Mouse (Mus musculus) CH12.LX (cell line): Measurements from ENCODE around the gene Prelp. TPM values are rescaled to one million over a fixed set of nuclear protein-coding genes. Genes with fewer than 3 reads are reported as not detected.

Source experiments
- DNase-seq: peaks from one replicate; pipeline ENCODE4 v3.0.0-alpha.2; 2013; ENCODE audit errors: extremely low read depth
- H3K27ac ChIP-seq: 2 replicates; pipeline ENCODE4 v1.5.1; 2012; ENCODE audit warnings: low read depth, mild to moderate bottlenecking, control low read depth, moderate library complexity; ENCODE audit not compliant: insufficient read depth
- H3K27me3 ChIP-seq: replicated peaks from 2 replicates; pipeline ENCODE3; 2012; ENCODE audit warnings: inconsistent platforms
- H3K36me3 ChIP-seq, 2 experiments: replicated peaks in 1 of 2; 2 replicates each; pipeline versions ENCODE3 to v1.6.1; 2012; ENCODE audit warnings: inconsistent platforms in 1 of 2, low read length in 1 of 2, mild to moderate bottlenecking in 1 of 2, mixed read lengths in 1 of 2, moderate library complexity in 1 of 2; ENCODE audit not compliant: control insufficient read depth in 1 of 2, insufficient read depth in 1 of 2
- H3K4me1 ChIP-seq, 2 experiments: 2 replicates each; pipeline ENCODE4 v1.6.1; 2012; ENCODE audit warnings: inconsistent platforms in 1 of 2, moderate library complexity in 1 of 2; ENCODE audit not compliant: insufficient read depth in 2 of 2, control insufficient read depth in 1 of 2
- H3K4me2 ChIP-seq: 2 replicates; pipeline ENCODE4 v1.6.1; 2012; ENCODE audit warnings: low read depth, mild to moderate bottlenecking, control low read depth; ENCODE audit not compliant: poor library complexity, insufficient read depth, severe bottlenecking
- H3K4me3 ChIP-seq, 3 experiments: fragments of 150-350 bp in 1 of 3; sonication (generic) in 1 of 3; replicated peaks in 1 of 3; 2 replicates each; pipeline versions ENCODE3 to v1.5.1; 2011 to 2012; ENCODE audit warnings: low read depth in 2 of 3, low read length in 2 of 3, mild to moderate bottlenecking in 2 of 3, moderate library complexity in 2 of 3, control low read depth in 1 of 3, improper control_type of control experiment in 1 of 3, inconsistent platforms in 1 of 3, mixed read lengths in 1 of 3; ENCODE audit not compliant: poor library complexity in 1 of 3
- H3K79me2 ChIP-seq: replicated peaks from 2 replicates; pipeline ENCODE4 v1.6.1; 2012; ENCODE audit warnings: mild to moderate bottlenecking, moderate library complexity; ENCODE audit not compliant: control insufficient read depth, poor library complexity, insufficient read depth, severe bottlenecking; ENCODE audit errors: extremely low read depth
- H3K9ac ChIP-seq: 2 replicates; pipeline ENCODE4 v1.6.1; 2012; ENCODE audit warnings: low read depth, mild to moderate bottlenecking, control low read depth, moderate library complexity; ENCODE audit not compliant: insufficient read depth
- H3K9me3 ChIP-seq: replicated peaks from 2 replicates; pipeline ENCODE3; 2012; ENCODE audit warnings: low read length, inconsistent platforms, mixed read lengths
- CHD1 ChIP-seq: IDR thresholded peaks from 2 replicates; pipeline ENCODE4 v1.6.1; 2012; ENCODE audit warnings: low read depth, low read length, improper control_type of control experiment, inconsistent platforms
- CHD2 ChIP-seq: IDR thresholded peaks from 2 replicates; pipeline ENCODE4 v1.6.1; 2011; ENCODE audit warnings: low read length, improper control_type of control experiment
- ELF1 ChIP-seq: IDR thresholded peaks from 2 replicates; pipeline ENCODE4 v1.6.1; 2014; ENCODE audit warnings: low read depth, mild to moderate bottlenecking, inconsistent platforms, low read length, improper control_type of control experiment
- EP300 ChIP-seq: IDR thresholded peaks from 2 replicates; pipeline ENCODE4 v1.6.1; 2011; ENCODE audit warnings: low read length, improper control_type of control experiment
- HCFC1 ChIP-seq: IDR thresholded peaks from 2 replicates; pipeline ENCODE4 v1.6.1; 2012; ENCODE audit warnings: low read depth, mild to moderate bottlenecking, inconsistent platforms, low read length, improper control_type of control experiment
- JUN ChIP-seq: IDR thresholded peaks from 2 replicates; pipeline ENCODE4 v1.6.1; 2011; ENCODE audit warnings: low read depth, mild to moderate bottlenecking, low read length, improper control_type of control experiment, moderate library complexity; ENCODE audit not compliant: insufficient read depth
- MAX ChIP-seq: IDR thresholded peaks from 2 replicates; pipeline ENCODE4 v1.6.1; 2011; ENCODE audit warnings: low read length, improper control_type of control experiment
- MEF2A ChIP-seq: IDR thresholded peaks from 2 replicates; pipeline ENCODE4 v1.6.1; 2014; ENCODE audit warnings: low read depth, mild to moderate bottlenecking, inconsistent platforms, low read length, improper control_type of control experiment, borderline replicate concordance
- MXI1 ChIP-seq: IDR thresholded peaks from 2 replicates; pipeline ENCODE4 v1.6.1; 2011; ENCODE audit warnings: mild to moderate bottlenecking, low read depth, low read length, improper control_type of control experiment
- NRF1 ChIP-seq: IDR thresholded peaks from 2 replicates; pipeline ENCODE4 v1.6.1; 2014; ENCODE audit warnings: low read depth, mild to moderate bottlenecking, inconsistent platforms, low read length, improper control_type of control experiment, moderate library complexity
- POLR2AphosphoS2 ChIP-seq: IDR thresholded peaks from 2 replicates; pipeline ENCODE4 v1.6.1; 2011; ENCODE audit warnings: low read depth, low read length, improper control_type of control experiment
- SMC3 ChIP-seq: IDR thresholded peaks from 2 replicates; pipeline ENCODE4 v1.6.1; 2011; ENCODE audit warnings: low read depth, low read length, improper control_type of control experiment
- USF2 ChIP-seq: conservative IDR thresholded peaks from 2 replicates; pipeline ENCODE4 v1.6.1; 2011; ENCODE audit warnings: low read depth, low read length, improper control_type of control experiment
- ZC3H11A ChIP-seq: IDR thresholded peaks from 2 replicates; pipeline ENCODE4 v1.6.1; 2012; ENCODE audit warnings: low read depth, mild to moderate bottlenecking, inconsistent platforms, low read length, improper control_type of control experiment
- ZMIZ1 ChIP-seq: IDR thresholded peaks from 2 replicates; pipeline ENCODE4 v1.6.1; 2012; ENCODE audit warnings: low read depth, mild to moderate bottlenecking, inconsistent platforms, low read length, improper control_type of control experiment
- dilution Hi-C: fragments of 300-500 bp; cut with MboI; formaldehyde crosslinking; loops from 2 replicates; pipeline ENCODE4 v1.14.3; 2020; ENCODE audit warnings: low sequenced_read_pairs; ENCODE audit not compliant: extremely low pct_unique_long_range_greater_than_20kb, extremely low pct_ligation_motif_present
- in situ Hi-C: fragments of 300-500 bp; cut with MboI; formaldehyde crosslinking; loops from 3 replicates; pipeline ENCODE4 v1.14.3; 2019; ENCODE audit warnings: low sequenced_read_pairs, low pct_ligation_motif_present, low pct_unique_long_range_greater_than_20kb, mixed read lengths
- polyA plus RNA-seq: library from polyadenylated mRNA; unstranded; fragments of >175 nt; gene quantifications from 2 replicates; pipeline ENCODE4 v1.2.1, GENCODE M21; 2012; ENCODE audit warnings: low read depth; ENCODE audit not compliant: insufficient read length
- total RNA-seq, 2 experiments: library from RNA; depleted of rRNA; stranded (reverse); fragments of 300-350 nt in 1 of 2; fragments of >200 nt in 1 of 2; gene quantifications; 2 replicates each; pipeline ENCODE4 v1.2.3; 2012 to 2014

Gene Prelp
- total RNA-seq (2012; rRNA removed), result not detected in 2 replicates
- total RNA-seq (2014; rRNA removed), result not detected in 2 replicates
- not detected in 2 replicates for polyA plus RNA-seq

- TF ChIP-seq USF2 (no peak), ZC3H11A (no peak), MXI1 (no peak), ZMIZ1 (no peak)
- no peaks in the 10 kb centered on the region for H3K4me1 ChIP-seq
- H3K36me3 ChIP-seq, result no peaks in the 10 kb centered on the region
- in situ Hi-C loops, result loop anchor here (25.0 kb wide), 1 partner anchor 391 kb away; no protein-coding TSS in a partner anchor
- H3K9me3 ChIP-seq, result peaks cover 4% of the 10 kb centered on the region
- H3K27me3 ChIP-seq, result peaks cover 80% of the 10 kb centered on the region
- dilution Hi-C loops, result no loop called here
- no peak for DNase-seq
- H3K4me3 ChIP-seq, result no peak within 1 kb of the TSS
- no peak within 1 kb of the TSS for H3K27ac ChIP-seq
- H3K4me2 ChIP-seq, result no peak within 1 kb of the TSS
- H3K9ac ChIP-seq, result no peak within 1 kb of the TSS
- no peaks in the 10 kb centered on the region for H3K79me2 ChIP-seq
Measured at GRCm38 (mm10) chr1:133921304-133921751, at the start of gene Prelp. TSS of gene Prelp (minus strand) at chr1:133921414.

- Histone ChIP-seq H3K9ac (no peak overlapping the region), H3K4me2 (no peak overlapping the region), H3K4me1 (peaks cover 9 to 17% of the 10 kb centered on the region in 2 experiments), H3K9me3 (no peaks in the 10 kb centered on the region), H3K79me2 (no peaks in the 10 kb centered on the region), H3K36me3 (no peaks in the 10 kb centered on the region), H3K4me3 (no peak overlapping the region), H3K27me3 (peaks cover 93% of the 10 kb centered on the region), H3K27ac (no peak overlapping the region)
- TF ChIP-seq MXI1, result no peak
- TF ChIP-seq ZC3H11A, result no peak
- TF ChIP-seq HCFC1, result no peak
- TF ChIP-seq NRF1, result no peak
- no peak for TF ChIP-seq ZMIZ1
- TF ChIP-seq JUN, result no peak
- no peak for TF ChIP-seq POLR2AphosphoS2
- in situ Hi-C loops, result loop anchor here (10.0 kb wide), 1 partner anchor 45 kb away; no protein-coding TSS in a partner anchor
- dilution Hi-C loops, result no loop called here
- DNase-seq, result no peak
Measured at GRCm38 (mm10) chr1:133969427-133969826, 48.2 kb upstream of the Prelp start.

DNA sequence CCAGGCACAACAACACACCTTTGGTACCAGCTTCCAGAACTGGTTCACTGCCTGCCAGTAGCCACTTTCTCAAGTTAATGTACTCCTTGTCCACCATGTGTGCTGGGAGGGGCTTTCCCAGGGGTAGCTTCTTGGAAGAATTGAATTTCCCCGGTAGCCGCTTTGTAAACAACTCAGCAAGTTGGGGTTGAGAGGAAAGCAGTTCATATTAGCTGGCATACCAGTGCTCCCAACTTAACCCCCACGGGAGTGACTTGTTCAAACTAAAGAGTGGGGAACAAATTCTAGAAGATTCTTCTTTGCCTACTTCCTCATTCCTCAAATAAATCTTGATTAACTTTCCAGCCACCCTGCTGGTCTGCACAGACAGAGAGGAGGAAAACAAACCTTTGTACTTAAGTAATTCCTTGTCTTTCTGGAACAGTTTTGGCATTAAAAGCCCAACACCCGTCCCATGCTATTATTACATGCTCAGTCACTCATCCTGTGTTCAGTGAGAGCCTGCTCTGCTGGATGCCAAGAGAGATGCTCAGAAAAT lies 47.6 kb upstream of the Prelp start:
- no peak for DNase-seq
- H3K4me2 ChIP-seq, result no peak overlapping the region
- H3K4me3 ChIP-seq, result no peak overlapping the region
- H3K4me1 ChIP-seq, result peaks cover 9 to 17% of the 10 kb centered on the region in 2 experiments
- TF ChIP-seq MEF2A (no peak), ELF1 (no peak), SMC3 (no peak), USF2 (no peak), CHD1 (no peak), CHD2 (no peak), EP300 (no peak), MAX (no peak), ZMIZ1 (no peak)
- in situ Hi-C loops (loop anchor here (10.0 kb wide), 1 partner anchor 46 kb away; no protein-coding TSS in a partner anchor), dilution Hi-C loops (no loop called here)
- H3K36me3 ChIP-seq, result no peaks in the 10 kb centered on the region
- no peak overlapping the region for H3K27ac ChIP-seq
- no peak overlapping the region for H3K9ac ChIP-seq
- H3K9me3 ChIP-seq, result no peaks in the 10 kb centered on the region
- H3K79me2 ChIP-seq, result no peaks in the 10 kb centered on the region
- H3K27me3 ChIP-seq, result peaks cover 90% of the 10 kb centered on the region
